Mouse (Mus musculus): ENCODE measurements around the gene Chrna5.

DNA sequence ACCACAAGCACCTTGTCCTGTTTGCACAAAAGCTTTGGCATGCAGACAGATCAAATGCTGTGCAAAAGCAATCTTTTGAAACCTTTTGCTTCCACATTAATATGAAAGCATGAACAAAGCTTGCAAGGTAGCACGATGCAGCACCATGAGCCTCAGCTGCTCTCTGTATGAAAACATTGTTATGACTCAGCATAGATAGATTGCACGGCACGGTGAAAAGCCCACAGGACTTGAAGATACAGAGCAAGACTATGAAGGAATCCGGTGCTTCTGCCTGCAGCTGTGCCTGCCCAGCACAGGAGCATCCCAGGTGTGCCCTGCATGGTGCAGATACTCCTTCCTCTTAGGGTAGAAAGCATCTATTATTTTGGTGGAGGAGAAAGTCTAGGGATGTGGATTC lies 22.9 kb downstream of the Chrna5 start:
- TF ChIP-seq CTCF (conservative IDR thresholded peaks at IDR 0.05; ENCODE audit: insufficient read depth, insufficient read length, low read depth, low read length): no peak
- TF ChIP-seq POLR2A (IDR thresholded peaks at IDR 0.05; ENCODE audit: low read depth, low read length): no peak
